In the genomic region with DNA sequence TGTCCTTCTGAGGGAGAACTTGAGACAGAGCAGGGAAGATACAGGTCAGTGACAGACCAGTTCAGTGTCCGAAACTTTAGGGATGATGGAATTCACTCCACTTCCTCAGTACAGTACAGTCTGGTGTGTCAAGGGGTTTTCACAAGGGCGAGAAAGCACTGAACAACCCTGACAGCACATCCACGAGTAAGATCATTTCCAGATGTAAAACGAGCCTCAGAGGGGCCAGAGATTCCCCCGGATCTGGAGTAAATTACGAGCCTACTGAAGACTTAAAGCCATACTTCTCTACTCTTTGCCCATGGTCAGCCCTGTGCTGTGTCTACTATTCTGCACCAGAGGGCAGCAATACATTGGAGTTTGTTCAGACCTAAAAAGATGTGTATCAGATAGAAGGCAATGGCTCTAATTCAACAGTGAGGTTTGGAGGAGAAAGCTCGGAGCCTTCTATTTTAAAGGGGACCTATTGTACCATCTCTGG, we compare ENCODE assay signal across 8 mouse cellular contexts.
DNase-seq lines count a peak whose midpoint lies in the region; ATAC-seq lines count a peak whose summit lies in the region.

No protein-coding gene starts in this region.

- no peaks in the 10 kb centered on the region for H3K27me3 ChIP-seq in intestine, embryonic 14.5 days (replicated peaks; ENCODE audit: control insufficient read depth, insufficient read depth, low read length)
- H3K27me3 ChIP-seq in intestine, embryonic 15.5 days (replicated peaks), result no peaks in the 10 kb centered on the region
- no peaks in the 10 kb centered on the region for H3K27me3 ChIP-seq in hindbrain, embryonic 15.5 days
- no peaks in the 10 kb centered on the region for H3K27me3 ChIP-seq in limb, embryonic 10.5 days (ENCODE audit: low read depth, poor library complexity, severe bottlenecking)

- no peak overlapping the region for H3K4me3 ChIP-seq in intestine, embryonic 14.5 days (ENCODE audit: low read depth, low read length)
- H3K4me3 ChIP-seq in intestine, embryonic 15.5 days (replicated peaks), result no peak overlapping the region
- H3K4me3 ChIP-seq in hindbrain, embryonic 15.5 days, result no peak overlapping the region
- no peak overlapping the region for H3K4me3 ChIP-seq in limb, embryonic 10.5 days

- H3K4me2 ChIP-seq in intestine, embryonic 14.5 days (ENCODE audit: low read length), result no peak overlapping the region
- no peak overlapping the region for H3K4me2 ChIP-seq in intestine, embryonic 15.5 days (replicated peaks)
- H3K4me2 ChIP-seq in hindbrain, embryonic 15.5 days, result no peak overlapping the region

- no peak overlapping the region for H3K9ac ChIP-seq in intestine, embryonic 14.5 days (ENCODE audit: low read length)
- no peak overlapping the region for H3K9ac ChIP-seq in intestine, embryonic 15.5 days
- H3K9ac ChIP-seq in hindbrain, embryonic 15.5 days, result no peak overlapping the region

- H3K27ac ChIP-seq in intestine, embryonic 14.5 days (ENCODE audit: low read depth), result no peak overlapping the region
- no peak overlapping the region for H3K27ac ChIP-seq in intestine, embryonic 15.5 days
- no peak overlapping the region for H3K27ac ChIP-seq in hindbrain, embryonic 15.5 days (replicated peaks)
- no peak overlapping the region for H3K27ac ChIP-seq in limb, embryonic 10.5 days

- H3K36me3 ChIP-seq in intestine, embryonic 14.5 days (ENCODE audit: control insufficient read depth, insufficient read depth, low read length), result peaks cover 6% of the 10 kb centered on the region; the same call in 1 of the 2 replicates
- no peaks in the 10 kb centered on the region for H3K36me3 ChIP-seq in intestine, embryonic 15.5 days
- peaks cover 17% of the 10 kb centered on the region for H3K36me3 ChIP-seq in hindbrain, embryonic 15.5 days
- H3K36me3 ChIP-seq in limb, embryonic 10.5 days, result peaks cover 16% of the 10 kb centered on the region

- no peaks in the 10 kb centered on the region for H3K4me1 ChIP-seq in intestine, embryonic 14.5 days (replicated peaks; ENCODE audit: control insufficient read depth, insufficient read depth, low read length)
- H3K4me1 ChIP-seq in intestine, embryonic 15.5 days (replicated peaks), result no peaks in the 10 kb centered on the region
- no peaks in the 10 kb centered on the region for H3K4me1 ChIP-seq in hindbrain, embryonic 15.5 days (replicated peaks)
- 0 out of 2 replicates have a peak, but pooled peaks cover 7% of the 10 kb centered on the region for H3K4me1 ChIP-seq in limb, embryonic 10.5 days

- H3K9me3 ChIP-seq in intestine, embryonic 14.5 days (ENCODE audit: control insufficient read depth, low read length), result no peaks in the 10 kb centered on the region
- H3K9me3 ChIP-seq in intestine, embryonic 15.5 days, result no peaks in the 10 kb centered on the region
- H3K9me3 ChIP-seq in hindbrain, embryonic 15.5 days, result no peaks in the 10 kb centered on the region
- H3K9me3 ChIP-seq in limb, embryonic 10.5 days (replicated peaks), result no peaks in the 10 kb centered on the region

- ATAC-seq in intestine, embryonic 14.5 days (replicated peaks; ENCODE audit: low FRiP score, low TSS enrichment, low read depth), result peak; percentile 58; the same call in 1 of the 2 replicates
- ATAC-seq in intestine, embryonic 15.5 days, result no peak; the same call in 1 of the 2 replicates
- peak; percentile 90 for ATAC-seq in hindbrain, embryonic 15.5 days (ENCODE audit: low FRiP score, low read depth)
- no peak for ATAC-seq in granulocyte monocyte progenitor cell, adult 5-6 weeks (replicated peaks; ENCODE audit: poor library complexity, severe bottlenecking)

- 45% methylated on average over 7 of the region's 7 CpGs for WGBS in intestine, embryonic 14.5 days
- 45% methylated on average over 7 of the region's 7 CpGs for WGBS in intestine, embryonic 15.5 days
- 76% methylated on average over 7 of the region's 7 CpGs for WGBS in hindbrain, embryonic 15.5 days
- WGBS in limb, embryonic 10.5 days, result 25% methylated on average over 7 of the region's 7 CpGs

- no peak for DNase-seq in intestine, embryonic 14.5 days (ENCODE audit: low spot score)
- peak; percentile 80 for DNase-seq in embryo, embryonic 10.5 days (ENCODE audit: low spot score)
- peak; percentile 55 for DNase-seq in limb, embryonic 10.5 days (ENCODE audit: low spot score)
- DNase-seq in telencephalon, adult 2 months (ENCODE audit: low read depth, low spot score), result peak; percentile 50
- no peak for DNase-seq in lung, postnatal 14 days

Comparison
In these comparisons a context has a peak if more than half of its experiments do, and no peak if none do; other contexts are left out.
1. ATAC-seq: peak in intestine, embryonic 14.5 days (single experiment) and hindbrain, embryonic 15.5 days (single experiment); none in intestine, embryonic 15.5 days (single experiment) and granulocyte monocyte progenitor cell, adult 5-6 weeks (single experiment).
2. DNase-seq: peak in embryo, embryonic 10.5 days (single experiment), limb, embryonic 10.5 days (single experiment) and telencephalon, adult 2 months (single experiment); none in intestine, embryonic 14.5 days (single experiment) and lung, postnatal 14 days (single experiment).